ENCODE assay signal across 1 mouse cellular context in genomic region chr6:113040319-113040718, GRCm38 (mm10).
TF ChIP-seq lines count a peak whose summit lies in the region.

No protein-coding gene starts in this region.

TF ChIP-seq in MEL, 35 proteins besides CTCF, POLR2A, EP300 and RAD21 (continued from another document):
- no peak for TF ChIP-seq MAX (IDR thresholded peaks at IDR 0.05; ENCODE audit: low read length)
- no peak for TF ChIP-seq TAL1 (IDR thresholded peaks at IDR 0.05; ENCODE audit: low read length)
- TF ChIP-seq ZKSCAN1 (IDR thresholded peaks at IDR 0.05; ENCODE audit: low read depth, low read length) = no peak
- no peak for TF ChIP-seq ZNF384 (IDR thresholded peaks at IDR 0.05; ENCODE audit: low read depth, low read length)
- TF ChIP-seq POLR2AphosphoS5 (IDR thresholded peaks at IDR 0.05; ENCODE audit: borderline replicate concordance, low read depth, low read length) = no peak
- TF ChIP-seq MAZ (IDR thresholded peaks at IDR 0.05; ENCODE audit: low read depth, low read length) = no peak
- TF ChIP-seq TCF12 (IDR thresholded peaks at IDR 0.05; ENCODE audit: low read depth, low read length) = no peak
- TF ChIP-seq SIN3A (IDR thresholded peaks at IDR 0.05; ENCODE audit: low read length) = peak; percentile 22; the same call in 1 of the 2 replicates
